Mouse (Mus musculus) limb, embryonic 10.5 days (tissue): Measurements from ENCODE around the gene Gm8720. TPM values are rescaled to one million over a fixed set of nuclear protein-coding genes. Genes with fewer than 3 reads are reported as not detected.
"Not testable (repeated sequence)": the region's sequence is repeated elsewhere in the genome, so short reads cannot be mapped to it uniquely, and the experiment has no call there.

Experiments
- DNase-seq: peaks from one replicate; pipeline ENCODE4 v3.0.0-alpha.2; 2017; ENCODE audit warnings: low spot score
- H3K27ac ChIP-seq: fragments of 300-500 bp; sonication (generic); 2 replicates; pipeline ENCODE4 v1.5.1; 2016; ENCODE audit warnings: mild to moderate bottlenecking
- H3K27me3 ChIP-seq: fragments of 300-500 bp; sonication (generic); 2 replicates; pipeline ENCODE4 v1.6.1; 2016; ENCODE audit warnings: low read depth, mild to moderate bottlenecking; ENCODE audit not compliant: poor library complexity, severe bottlenecking
- H3K36me3 ChIP-seq: fragments of 300-500 bp; sonication (generic); 2 replicates; pipeline ENCODE4 v1.6.1; 2016; ENCODE audit warnings: mild to moderate bottlenecking, moderate library complexity
- H3K4me1 ChIP-seq: fragments of 300-500 bp; sonication (generic); 2 replicates; pipeline ENCODE4 v1.6.1; 2016
- H3K4me3 ChIP-seq: fragments of 300-500 bp; sonication (generic); 2 replicates; pipeline ENCODE4 v1.5.1; 2016; ENCODE audit warnings: mild to moderate bottlenecking, moderate library complexity
- H3K9me3 ChIP-seq: fragments of 300-500 bp; sonication (generic); replicated peaks from 2 replicates; pipeline ENCODE4 v1.6.1; 2016; ENCODE audit warnings: mild to moderate bottlenecking
- WGBS: fragments of 180-500 bp; shearing (Covaris S2); methylation state at CpG from one replicate; pipeline ENCODE4 v1.1.7; 2016; 5-methylcytosine and 5-hydroxymethylcytosine counted together
- polyA plus RNA-seq: library from polyadenylated mRNA; unstranded; fragments of >200 nt; fragmentation: Nextera tagmentation; extraction: Ambion mirVana; gene quantifications from 2 replicates; pipeline ENCODE4 v1.2.1, GENCODE M21; 2016

Gm8720 gene
- polyA plus RNA-seq = not detected in 2 replicates

GRCm38 (mm10) chr7:23067356-23067755 lies at the start of gene Gm8720:
Gene Gm8720 (minus strand): TSS chr7:23067456.
- not testable (repeated sequence) for H3K4me3 ChIP-seq, H3K9me3 ChIP-seq, H3K36me3 ChIP-seq, DNase-seq, H3K27ac ChIP-seq, H3K27me3 ChIP-seq, H3K4me1 ChIP-seq
- no CpG with 5 or more reads among the region's 1 CpGs for WGBS

GRCm38 (mm10) chr7:23055240-23055639 lies 12.0 kb downstream of the Gm8720 start, which contains the start of gene Vmn1r163:
Gene Vmn1r163 (plus strand): TSS chr7:23055540.
- no CpG with 5 or more reads among the region's 1 CpGs for WGBS
- not testable (repeated sequence) for H3K4me3 ChIP-seq, H3K9me3 ChIP-seq, H3K36me3 ChIP-seq, H3K27me3 ChIP-seq, DNase-seq, H3K4me1 ChIP-seq, H3K27ac ChIP-seq

- DNase-seq, H3K4me3 ChIP-seq: not testable (repeated sequence)
- no CpG with 5 or more reads among the region's 3 CpGs for WGBS
Observed at GRCm38 (mm10) chr7:23019823-23020222, 47.4 kb downstream of the Gm8720 start, which contains the start of gene Gm4216. Gene Gm4216 (minus strand): TSS chr7:23019923.

More at GRCm38 (mm10) chr7:23019823-23020222, 47.4 kb downstream of the Gm8720 start, which contains the start of gene Gm4216:
- not testable (repeated sequence) for H3K9me3 ChIP-seq, H3K27me3 ChIP-seq, H3K36me3 ChIP-seq, H3K27ac ChIP-seq, H3K4me1 ChIP-seq

Other genes with a start within 250 kb of the Gm8720 start
- gene Vmn1r159, start 223.9 kb downstream of the Gm8720 start, polyA plus RNA-seq = not detected in 2 replicates
- not detected in 2 replicates for gene Vmn1r160, start 196.2 kb downstream of the Gm8720 start, polyA plus RNA-seq
- gene Gm4214, start 82.8 kb downstream of the Gm8720 start, polyA plus RNA-seq = not detected in 2 replicates
- not detected in 2 replicates for gene Gm4216, start 47.5 kb downstream of the Gm8720 start, polyA plus RNA-seq
- gene Vmn1r163, start 11.9 kb downstream of the Gm8720 start, polyA plus RNA-seq = not detected in 2 replicates
- not detected in 2 replicates for gene Gm10662, start 77.0 kb upstream of the Gm8720 start, polyA plus RNA-seq
- not detected in 2 replicates for gene Vmn1r165, start 149.9 kb upstream of the Gm8720 start, polyA plus RNA-seq
- gene Vmn1r166, start 184.2 kb upstream of the Gm8720 start, polyA plus RNA-seq = not detected in 2 replicates
- not detected in 2 replicates for gene Gm6902, start 211.4 kb upstream of the Gm8720 start, polyA plus RNA-seq
- not detected in 2 replicates for gene Nlrp4e, start 233.7 kb upstream of the Gm8720 start, polyA plus RNA-seq